ENCODE assay signal across 11 mouse cellular contexts in genomic region chr3:150352139-150352725, GRCm38 (mm10).
A peak's percentile ranks its signal among the peaks of the same experiment; 100 is the strongest.
DNase-seq lines count a peak whose midpoint lies in the region; ATAC-seq lines count a peak whose summit lies in the region.
"Had no signal": no experiment of that assay in that cellular context is flagged by ENCODE, and none has a peak within 500 bp of the region (broad histone marks: within the 10 kb centered on the region; RNA-seq: fewer than 3 reads in every experiment).

No protein-coding gene starts in this region.

- H3K27me3 ChIP-seq in liver, embryonic 11.5 days (replicated peaks; ENCODE audit: control insufficient read depth, insufficient read depth, low read length): no peaks in the 10 kb centered on the region
- H3K27me3 ChIP-seq in hindbrain, embryonic 12.5 days: no peaks in the 10 kb centered on the region
- H3K27me3 ChIP-seq: CH12.LX; liver, embryonic 15.5 days had no signal

- H3K9me3 ChIP-seq in liver, embryonic 11.5 days (ENCODE audit: control insufficient read depth, low read length): no peaks in the 10 kb centered on the region
- no peaks in the 10 kb centered on the region for H3K9me3 ChIP-seq in hindbrain, embryonic 12.5 days (replicated peaks)
- H3K9me3 ChIP-seq: liver, embryonic 15.5 days had no signal

- H3K4me3 ChIP-seq in liver, embryonic 11.5 days (ENCODE audit: low read depth, low read length): no peak overlapping the region
- no peak overlapping the region for H3K4me3 ChIP-seq in hindbrain, embryonic 12.5 days
- H3K4me3 ChIP-seq: liver, embryonic 15.5 days had no signal

- 0 out of 2 replicates have a peak, but pooled peaks have one; percentile 18 for ATAC-seq in liver, embryonic 11.5 days (replicated peaks; ENCODE audit: low FRiP score)
- ATAC-seq in hindbrain, embryonic 12.5 days (ENCODE audit: low FRiP score): peak; percentile 74
- ATAC-seq in granulocyte monocyte progenitor cell, adult 5-6 weeks (replicated peaks; ENCODE audit: poor library complexity, severe bottlenecking): no peak

- H3K9ac ChIP-seq in liver, embryonic 11.5 days (ENCODE audit: low read depth, low read length): no peak overlapping the region
- H3K9ac ChIP-seq in hindbrain, embryonic 12.5 days: no peak overlapping the region
- H3K9ac ChIP-seq: liver, embryonic 15.5 days had no signal

- DNase-seq in liver, embryonic 11.5 days (ENCODE audit: low spot score): no peak
- DNase-seq in liver: no peak
- DNase-seq in kidney, postnatal 10 days: peak; percentile 50
- DNase-seq in retina, embryonic 14.5 days (ENCODE audit: low spot score): peak; percentile 40
- no peak for DNase-seq in gastrocnemius, postnatal 36 days
- DNase-seq in adrenal gland, postnatal 4 days (ENCODE audit: low spot score in 2 of 2): no peak
- DNase-seq: heart, postnatal 36 days had no signal

- no peaks in the 10 kb centered on the region for H3K36me3 ChIP-seq in liver, embryonic 11.5 days (ENCODE audit: control insufficient read depth, insufficient read depth, low read length)
- H3K36me3 ChIP-seq in hindbrain, embryonic 12.5 days: no peaks in the 10 kb centered on the region
- H3K36me3 ChIP-seq: liver, embryonic 15.5 days had no signal

- no peak overlapping the region for H3K4me2 ChIP-seq in liver, embryonic 11.5 days
- H3K4me2 ChIP-seq in hindbrain, embryonic 12.5 days (replicated peaks): no peak overlapping the region
- H3K4me2 ChIP-seq: liver, embryonic 15.5 days had no signal

- H3K27ac ChIP-seq in liver, embryonic 11.5 days (ENCODE audit: low read depth, low read length): no peak overlapping the region
- H3K27ac ChIP-seq in hindbrain, embryonic 12.5 days: no peak overlapping the region
- H3K27ac ChIP-seq: liver, embryonic 15.5 days had no signal

- intact Hi-C loops in gastrocnemius, postnatal 36 days (cut with DNase I): no loop called here

- WGBS in liver, embryonic 11.5 days: 46% methylated on average over 9 of the region's 9 CpGs
- 19% methylated on average over 9 of the region's 9 CpGs for WGBS in hindbrain, embryonic 12.5 days

- no peaks in the 10 kb centered on the region for H3K4me1 ChIP-seq in liver, embryonic 11.5 days (replicated peaks; ENCODE audit: control insufficient read depth, insufficient read depth, low read length)
- 0 out of 2 replicates have a peak, but pooled peaks cover 4% of the 10 kb centered on the region for H3K4me1 ChIP-seq in hindbrain, embryonic 12.5 days
- H3K4me1 ChIP-seq: liver, embryonic 15.5 days had no signal

Comparison
In these comparisons a context has a peak if more than half of its experiments do, and no peak if none do; other contexts are left out.
1. DNase-seq: peak in kidney, postnatal 10 days (single experiment) and retina, embryonic 14.5 days (single experiment); none in liver, embryonic 11.5 days (single experiment), liver (single experiment), gastrocnemius, postnatal 36 days (0 of 2) and adrenal gland, postnatal 4 days (0 of 2).